Mouse (Mus musculus) CH12.LX (cell line): Measurements from ENCODE around the gene Tstd2. TPM values are rescaled to one million over a fixed set of nuclear protein-coding genes. Genes with fewer than 3 reads are reported as not detected.

Experiments
- DNase-seq: peaks from one replicate; pipeline ENCODE4 v3.0.0-alpha.2; 2013; ENCODE audit errors: extremely low read depth
- H3K27ac ChIP-seq: 2 replicates; pipeline ENCODE4 v1.5.1; 2012; ENCODE audit warnings: low read depth, mild to moderate bottlenecking, control low read depth, moderate library complexity; ENCODE audit not compliant: insufficient read depth
- H3K27me3 ChIP-seq: replicated peaks from 2 replicates; pipeline ENCODE3; 2012; ENCODE audit warnings: inconsistent platforms
- H3K36me3 ChIP-seq, 2 experiments: replicated peaks in 1 of 2; 2 replicates each; pipeline versions ENCODE3 to v1.6.1; 2012; ENCODE audit warnings: inconsistent platforms in 1 of 2, low read length in 1 of 2, mild to moderate bottlenecking in 1 of 2, mixed read lengths in 1 of 2, moderate library complexity in 1 of 2; ENCODE audit not compliant: control insufficient read depth in 1 of 2, insufficient read depth in 1 of 2
- H3K4me1 ChIP-seq, 2 experiments: 2 replicates each; pipeline ENCODE4 v1.6.1; 2012; ENCODE audit warnings: inconsistent platforms in 1 of 2, moderate library complexity in 1 of 2; ENCODE audit not compliant: insufficient read depth in 2 of 2, control insufficient read depth in 1 of 2
- H3K4me2 ChIP-seq: 2 replicates; pipeline ENCODE4 v1.6.1; 2012; ENCODE audit warnings: low read depth, mild to moderate bottlenecking, control low read depth; ENCODE audit not compliant: poor library complexity, insufficient read depth, severe bottlenecking
- H3K4me3 ChIP-seq, 3 experiments: fragments of 150-350 bp in 1 of 3; sonication (generic) in 1 of 3; replicated peaks in 1 of 3; 2 replicates each; pipeline versions ENCODE3 to v1.5.1; 2011 to 2012; ENCODE audit warnings: low read depth in 2 of 3, low read length in 2 of 3, mild to moderate bottlenecking in 2 of 3, moderate library complexity in 2 of 3, control low read depth in 1 of 3, improper control_type of control experiment in 1 of 3, inconsistent platforms in 1 of 3, mixed read lengths in 1 of 3; ENCODE audit not compliant: poor library complexity in 1 of 3
- H3K79me2 ChIP-seq: replicated peaks from 2 replicates; pipeline ENCODE4 v1.6.1; 2012; ENCODE audit warnings: mild to moderate bottlenecking, moderate library complexity; ENCODE audit not compliant: control insufficient read depth, poor library complexity, insufficient read depth, severe bottlenecking; ENCODE audit errors: extremely low read depth
- H3K9ac ChIP-seq: 2 replicates; pipeline ENCODE4 v1.6.1; 2012; ENCODE audit warnings: low read depth, mild to moderate bottlenecking, control low read depth, moderate library complexity; ENCODE audit not compliant: insufficient read depth
- H3K9me3 ChIP-seq: replicated peaks from 2 replicates; pipeline ENCODE3; 2012; ENCODE audit warnings: low read length, inconsistent platforms, mixed read lengths
- CHD1 ChIP-seq: IDR thresholded peaks from 2 replicates; pipeline ENCODE4 v1.6.1; 2012; ENCODE audit warnings: low read depth, low read length, improper control_type of control experiment, inconsistent platforms
- CHD2 ChIP-seq: IDR thresholded peaks from 2 replicates; pipeline ENCODE4 v1.6.1; 2011; ENCODE audit warnings: low read length, improper control_type of control experiment
- CTCF ChIP-seq, 2 experiments: IDR thresholded peaks in 1 of 2; conservative IDR thresholded peaks in 1 of 2; 2 replicates each; pipeline ENCODE4 v1.5.1; 2011 to 2012; ENCODE audit warnings: low read depth in 2 of 2, low read length in 2 of 2, improper control_type of control experiment in 1 of 2, inconsistent platforms in 1 of 2, mild to moderate bottlenecking in 1 of 2, moderate library complexity in 1 of 2
- E2F4 ChIP-seq: IDR thresholded peaks from 2 replicates; pipeline ENCODE4 v1.6.1; 2011; ENCODE audit warnings: low read depth, low read length, improper control_type of control experiment; ENCODE audit not compliant: insufficient replicate concordance
- ELF1 ChIP-seq: IDR thresholded peaks from 2 replicates; pipeline ENCODE4 v1.6.1; 2014; ENCODE audit warnings: low read depth, mild to moderate bottlenecking, inconsistent platforms, low read length, improper control_type of control experiment
- EP300 ChIP-seq: IDR thresholded peaks from 2 replicates; pipeline ENCODE4 v1.6.1; 2011; ENCODE audit warnings: low read length, improper control_type of control experiment
- ETS1 ChIP-seq: conservative IDR thresholded peaks from 2 replicates; pipeline ENCODE4 v1.6.1; 2012; ENCODE audit warnings: low read depth, mild to moderate bottlenecking, inconsistent platforms, low read length, improper control_type of control experiment, moderate library complexity
- GABPA ChIP-seq: IDR thresholded peaks from 2 replicates; pipeline ENCODE4 v1.6.1; 2012; ENCODE audit warnings: low read depth, low read length, improper control_type of control experiment, inconsistent platforms; ENCODE audit not compliant: insufficient replicate concordance
- HCFC1 ChIP-seq: IDR thresholded peaks from 2 replicates; pipeline ENCODE4 v1.6.1; 2012; ENCODE audit warnings: low read depth, mild to moderate bottlenecking, inconsistent platforms, low read length, improper control_type of control experiment
- IRF4 ChIP-seq: IDR thresholded peaks from 2 replicates; pipeline ENCODE4 v1.6.1; 2014; ENCODE audit warnings: low read depth, mild to moderate bottlenecking, inconsistent platforms, low read length, improper control_type of control experiment
- JUN ChIP-seq: IDR thresholded peaks from 2 replicates; pipeline ENCODE4 v1.6.1; 2011; ENCODE audit warnings: low read depth, mild to moderate bottlenecking, low read length, improper control_type of control experiment, moderate library complexity; ENCODE audit not compliant: insufficient read depth
- JUND ChIP-seq: conservative IDR thresholded peaks from 2 replicates; pipeline ENCODE4 v1.6.1; 2011; ENCODE audit warnings: low read depth, low read length, improper control_type of control experiment
- KAT2A ChIP-seq: IDR thresholded peaks from 2 replicates; pipeline ENCODE4 v1.6.1; 2012; ENCODE audit warnings: low read length, improper control_type of control experiment, inconsistent platforms; ENCODE audit not compliant: insufficient replicate concordance
- MAX ChIP-seq: IDR thresholded peaks from 2 replicates; pipeline ENCODE4 v1.6.1; 2011; ENCODE audit warnings: low read length, improper control_type of control experiment
- MXI1 ChIP-seq: IDR thresholded peaks from 2 replicates; pipeline ENCODE4 v1.6.1; 2011; ENCODE audit warnings: mild to moderate bottlenecking, low read depth, low read length, improper control_type of control experiment
- PAX5 ChIP-seq: IDR thresholded peaks from 2 replicates; pipeline ENCODE4 v1.6.1; 2012; ENCODE audit warnings: low read length, inconsistent platforms, mixed read lengths
- POLR2A ChIP-seq: IDR thresholded peaks from 2 replicates; pipeline ENCODE4 v1.6.1; 2011; ENCODE audit warnings: low read depth, mild to moderate bottlenecking, improper control_type of control experiment, low read length
- RAD21 ChIP-seq: IDR thresholded peaks from 2 replicates; pipeline ENCODE4 v1.6.1; 2011; ENCODE audit warnings: low read depth, mild to moderate bottlenecking, low read length, improper control_type of control experiment, moderate library complexity
- TBP ChIP-seq: conservative IDR thresholded peaks from 2 replicates; pipeline ENCODE4 v1.6.1; 2011; ENCODE audit warnings: low read depth, low read length, improper control_type of control experiment
- UBTF ChIP-seq: IDR thresholded peaks from 2 replicates; pipeline ENCODE4 v1.6.1; 2012; ENCODE audit warnings: low read depth, mild to moderate bottlenecking, inconsistent platforms, low read length, improper control_type of control experiment, moderate library complexity
- USF2 ChIP-seq: conservative IDR thresholded peaks from 2 replicates; pipeline ENCODE4 v1.6.1; 2011; ENCODE audit warnings: low read depth, low read length, improper control_type of control experiment
- ZC3H11A ChIP-seq: IDR thresholded peaks from 2 replicates; pipeline ENCODE4 v1.6.1; 2012; ENCODE audit warnings: low read depth, mild to moderate bottlenecking, inconsistent platforms, low read length, improper control_type of control experiment
- ZKSCAN1 ChIP-seq: IDR thresholded peaks from 2 replicates; pipeline ENCODE4 v1.6.1; 2012; ENCODE audit warnings: low read depth, inconsistent platforms, low read length, improper control_type of control experiment, borderline replicate concordance
- ZMIZ1 ChIP-seq: IDR thresholded peaks from 2 replicates; pipeline ENCODE4 v1.6.1; 2012; ENCODE audit warnings: low read depth, mild to moderate bottlenecking, inconsistent platforms, low read length, improper control_type of control experiment
- dilution Hi-C: fragments of 300-500 bp; cut with MboI; formaldehyde crosslinking; loops from 2 replicates; pipeline ENCODE4 v1.14.3; 2020; ENCODE audit warnings: low sequenced_read_pairs; ENCODE audit not compliant: extremely low pct_unique_long_range_greater_than_20kb, extremely low pct_ligation_motif_present
- in situ Hi-C: fragments of 300-500 bp; cut with MboI; formaldehyde crosslinking; loops from 3 replicates; pipeline ENCODE4 v1.14.3; 2019; ENCODE audit warnings: low sequenced_read_pairs, low pct_ligation_motif_present, low pct_unique_long_range_greater_than_20kb, mixed read lengths
- polyA plus RNA-seq: library from polyadenylated mRNA; unstranded; fragments of >175 nt; gene quantifications from 2 replicates; pipeline ENCODE4 v1.2.1, GENCODE M21; 2012; ENCODE audit warnings: low read depth; ENCODE audit not compliant: insufficient read length
- total RNA-seq, 2 experiments: library from RNA; depleted of rRNA; stranded (reverse); fragments of 300-350 nt in 1 of 2; fragments of >200 nt in 1 of 2; gene quantifications; 2 replicates each; pipeline ENCODE4 v1.2.3; 2012 to 2014

The Tstd2 gene
- total and polyA plus RNA-seq, 3 experiments = 29.1 to 36.4 (median 30.4) TPM

- H3K36me3 ChIP-seq = peaks cover 62 to 92% of the 10 kb centered on the region in 2 experiments
Measured at GRCm38 (mm10) chr4:46123358-46123757, 15.1 kb downstream of the Tstd2 start.

GRCm38 (mm10) chr4:46120767-46121166 is 17.7 kb downstream of the Tstd2 start:
- DNase-seq = no peak
- Histone ChIP-seq H3K36me3 (peaks cover 71 to 97% of the 10 kb centered on the region in 2 experiments), H3K27ac (no peak overlapping the region), H3K4me3 (no peak overlapping the region), H3K4me2 (no peak overlapping the region), H3K9me3 (no peaks in the 10 kb centered on the region), H3K27me3 (no peaks in the 10 kb centered on the region), H3K9ac (no peak overlapping the region), H3K79me2 (no peaks in the 10 kb centered on the region), H3K4me1 (no peaks in the 10 kb centered on the region)
- in situ Hi-C loops = loop anchor here (10.0 kb wide), 1 partner anchor 176 kb away; no protein-coding TSS in a partner anchor
- TF ChIP-seq ETS1 (no peak), USF2 (no peak), ZKSCAN1 (no peak), CHD2 (no peak), TBP (no peak), GABPA (no peak), E2F4 (no peak), HCFC1 (no peak), IRF4 (no peak), CTCF (conservative IDR thresholded peaks at IDR 0.05 in 1 of 2, IDR thresholded peaks at IDR 0.05 in 1 of 2; ENCODE audit: low read depth in 2 of 2, low read length in 2 of 2) (no peak), RAD21 (no peak), KAT2A (no peak), ZC3H11A (no peak), CHD1 (no peak), JUN (no peak), JUND (no peak), MXI1 (no peak), ELF1 (no peak), PAX5 (no peak)
- dilution Hi-C loops = no loop called here

More at GRCm38 (mm10) chr4:46123358-46123757, 15.1 kb downstream of the Tstd2 start:
- H3K79me2 ChIP-seq = no peaks in the 10 kb centered on the region
- no peak overlapping the region for H3K9ac ChIP-seq
- H3K4me3 ChIP-seq = no peak overlapping the region
- H3K9me3 ChIP-seq = no peaks in the 10 kb centered on the region
- no peak for TF ChIP-seq UBTF
- no peak for TF ChIP-seq CHD2
- no peak for TF ChIP-seq ZMIZ1
- no peak for TF ChIP-seq ZC3H11A
- TF ChIP-seq CHD1 = no peak
- TF ChIP-seq ZKSCAN1 = no peak
- no peak for TF ChIP-seq HCFC1
- TF ChIP-seq MAX = no peak
- no peak for TF ChIP-seq TBP
- no peak for TF ChIP-seq EP300
- TF ChIP-seq MXI1 = no peak
- TF ChIP-seq POLR2A = no peak
- no peak for TF ChIP-seq IRF4
- TF ChIP-seq, all 38 proteins: peak for 0
- Histone ChIP-seq H3K4me1 (0 out of 4 replicates have a peak, but pooled peaks cover 0 to 2% of the 10 kb centered on the region in 2 experiments), H3K4me2 (no peak overlapping the region), H3K27ac (no peak overlapping the region), H3K27me3 (no peaks in the 10 kb centered on the region)
- in situ Hi-C loops (loop anchor here (10.0 kb wide), 1 partner anchor 179 kb away; no protein-coding TSS in a partner anchor), dilution Hi-C loops (no loop called here)
- DNase-seq = no peak
